Mouse (Mus musculus) intestine, embryonic 15.5 days (tissue): Measurements from ENCODE around the gene Zfp819. TPM values are rescaled to one million over a fixed set of nuclear protein-coding genes. Genes with fewer than 3 reads are reported as not detected.

Experiments
- ATAC-seq: fragments of 200-750 bp; cut with Nextera tagmentation; 2 replicates; pipeline ENCODE4 v1.8.0; 2017; ENCODE audit warnings: moderate TSS enrichment, moderate library complexity
- H3K27ac ChIP-seq: fragments of 300-500 bp; sonication (generic); 2 replicates; pipeline ENCODE4 v1.5.1; 2015; ENCODE audit warnings: mild to moderate bottlenecking, inconsistent platforms
- H3K27me3 ChIP-seq: fragments of 300-500 bp; sonication (generic); replicated peaks from 2 replicates; pipeline ENCODE4 v1.6.1; 2015; ENCODE audit warnings: inconsistent platforms
- H3K36me3 ChIP-seq: fragments of 300-500 bp; sonication (generic); 2 replicates; pipeline ENCODE4 v1.6.1; 2015; ENCODE audit warnings: inconsistent platforms
- H3K4me1 ChIP-seq: fragments of 300-500 bp; sonication (generic); replicated peaks from 2 replicates; pipeline ENCODE4 v1.6.1; 2015; ENCODE audit warnings: inconsistent platforms
- H3K4me2 ChIP-seq: fragments of 300-500 bp; sonication (generic); replicated peaks from 2 replicates; pipeline ENCODE4 v1.6.1; 2015; ENCODE audit warnings: mild to moderate bottlenecking, inconsistent platforms
- H3K4me3 ChIP-seq: fragments of 300-500 bp; sonication (generic); replicated peaks from 2 replicates; pipeline ENCODE4 v1.5.1; 2015; ENCODE audit warnings: inconsistent platforms
- H3K9ac ChIP-seq: fragments of 300-500 bp; sonication (generic); 2 replicates; pipeline ENCODE4 v1.6.1; 2015; ENCODE audit warnings: inconsistent platforms
- H3K9me3 ChIP-seq: fragments of 300-500 bp; sonication (generic); 2 replicates; pipeline ENCODE4 v1.6.1; 2016; ENCODE audit warnings: inconsistent platforms
- WGBS: fragments of 180-500 bp; shearing (Covaris S2); methylation state at CpG from one replicate; pipeline ENCODE4 v1.1.7; 2015; 5-methylcytosine and 5-hydroxymethylcytosine counted together
- polyA plus RNA-seq: library from polyadenylated mRNA; unstranded; fragments of >200 nt; fragmentation: Nextera tagmentation; extraction: Ambion mirVana; gene quantifications from 2 replicates; pipeline ENCODE4 v1.2.1, GENCODE M21; 2015

Zfp819 gene
- 0.09 TPM in 2 replicates for polyA plus RNA-seq

- H3K27me3 ChIP-seq = no peaks in the 10 kb centered on the region
- peaks cover 9% of the 10 kb centered on the region for H3K4me1 ChIP-seq
- H3K36me3 ChIP-seq = no peaks in the 10 kb centered on the region
- peak; percentile 93 for ATAC-seq
- peak within 1 kb of the TSS; percentile 31 for H3K4me3 ChIP-seq
- 16% methylated on average over 41 of the region's 41 CpGs for WGBS
- peak within 1 kb of the TSS; percentile 78 for H3K4me2 ChIP-seq
- no peaks in the 10 kb centered on the region for H3K9me3 ChIP-seq
- H3K9ac ChIP-seq = peak within 1 kb of the TSS; percentile 30; the same call in 1 of the 2 replicates
- no peak within 1 kb of the TSS for H3K27ac ChIP-seq
Measured at GRCm38 (mm10) chr7:43606896-43607742, at the start of gene Zfp819. TSS of gene Zfp819 (plus strand) at chr7:43607169.

DNA sequence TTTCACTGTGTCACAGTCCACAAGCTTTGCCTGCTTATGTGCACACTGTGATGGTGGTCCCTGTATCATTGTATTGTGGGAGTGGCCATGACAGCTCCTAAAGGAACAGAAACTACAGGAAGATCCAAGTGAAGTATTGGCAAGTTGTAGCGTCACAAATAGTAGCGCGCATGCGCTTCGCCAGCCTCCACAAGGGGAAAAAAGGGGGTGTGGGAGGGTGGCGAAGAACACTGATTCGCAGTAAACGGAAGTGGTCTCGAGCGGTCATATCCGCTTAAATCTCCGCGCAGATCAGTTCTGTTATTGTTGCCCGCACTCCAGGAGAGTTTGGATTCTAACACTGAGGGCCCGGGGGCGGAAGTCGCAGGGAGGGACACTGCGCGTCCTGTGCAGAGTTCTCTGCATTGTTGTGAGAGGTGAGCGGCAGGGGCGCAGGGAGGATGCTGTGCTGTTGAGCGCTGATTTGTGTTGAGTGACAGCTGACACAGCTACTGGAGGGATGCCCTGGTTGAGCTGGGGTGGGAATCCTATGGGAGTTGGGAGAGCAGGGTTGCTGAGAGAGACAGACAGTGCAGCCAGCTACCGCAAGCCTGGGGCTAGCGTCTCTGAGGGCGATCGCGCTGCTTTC lies 44.8 kb upstream of the Zfp819 start, which contains the start of gene Zfp658:
Zfp658 (plus strand) TSS at position 251 of the 628 bp plus-strand sequence.
- H3K4me2 ChIP-seq = peak within 1 kb of the TSS; percentile 84
- H3K27ac ChIP-seq = peak within 1 kb of the TSS; percentile 86
- H3K4me1 ChIP-seq = peaks cover 11% of the 10 kb centered on the region
- no peaks in the 10 kb centered on the region for H3K9me3 ChIP-seq
- under 1% methylated on average over 27 of the region's 27 CpGs for WGBS
- H3K4me3 ChIP-seq = peak within 1 kb of the TSS; percentile 70
- H3K9ac ChIP-seq = peak within 1 kb of the TSS; percentile 77
- no peaks in the 10 kb centered on the region for H3K36me3 ChIP-seq
- peak; percentile 89 for ATAC-seq
- H3K27me3 ChIP-seq = no peaks in the 10 kb centered on the region

DNA sequence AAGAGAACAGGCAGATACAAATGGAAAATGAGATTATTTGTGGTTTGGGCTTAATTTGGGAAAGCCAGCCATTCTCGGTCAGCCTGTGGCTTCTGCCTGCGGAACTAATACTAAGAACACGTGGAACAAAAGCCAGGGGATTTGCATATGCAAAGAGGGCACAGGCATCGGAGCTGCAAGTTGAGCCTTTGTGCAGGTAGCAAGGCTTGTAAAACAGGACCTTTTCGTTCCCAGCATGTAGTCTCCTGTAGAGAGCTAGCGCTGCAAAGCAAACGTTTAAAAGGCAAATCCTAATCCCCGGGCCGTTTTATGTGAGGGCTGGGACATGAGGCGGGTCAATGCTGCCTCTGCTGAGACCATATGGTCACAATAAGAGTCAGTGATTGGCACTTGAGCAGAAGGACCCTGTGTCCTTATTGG lies 44.3 kb upstream of the Zfp819 start:
- H3K4me1 ChIP-seq = peaks cover 11% of the 10 kb centered on the region
- H3K27ac ChIP-seq = peak overlapping the region; percentile 86
- H3K9ac ChIP-seq = peak overlapping the region; percentile 77
- WGBS = under 1% methylated on average over 10 of the region's 10 CpGs
- peak; percentile 54 for ATAC-seq
- H3K36me3 ChIP-seq = no peaks in the 10 kb centered on the region
- H3K9me3 ChIP-seq = no peaks in the 10 kb centered on the region
- H3K4me2 ChIP-seq = peak overlapping the region; percentile 84
- peak overlapping the region; percentile 70 for H3K4me3 ChIP-seq
- no peaks in the 10 kb centered on the region for H3K27me3 ChIP-seq

DNA sequence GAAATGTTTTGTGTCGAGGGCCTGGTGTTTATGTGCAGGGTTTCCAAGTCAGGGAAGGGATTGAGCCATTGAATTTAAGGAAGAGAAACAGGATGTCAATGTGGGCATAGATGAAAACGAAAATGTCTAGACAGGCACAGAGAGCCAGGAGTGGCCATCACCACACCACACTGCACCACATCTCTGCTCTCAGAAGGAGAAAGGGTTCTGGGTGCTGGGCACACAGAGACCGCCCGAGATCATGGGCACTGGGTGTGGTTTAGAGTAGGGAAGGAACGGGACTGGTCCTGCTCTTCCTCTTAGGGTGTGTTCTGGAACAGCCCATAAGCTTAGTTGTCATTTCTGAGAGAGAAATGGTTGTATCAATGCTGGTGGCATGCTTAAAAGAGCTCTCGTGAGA lies 43.7 kb upstream of the Zfp819 start:
- Histone ChIP-seq H3K4me2 (peak overlapping the region; percentile 84), H3K27ac (no peak overlapping the region)
- 57% methylated on average over 6 of the region's 6 CpGs for WGBS

DNA sequence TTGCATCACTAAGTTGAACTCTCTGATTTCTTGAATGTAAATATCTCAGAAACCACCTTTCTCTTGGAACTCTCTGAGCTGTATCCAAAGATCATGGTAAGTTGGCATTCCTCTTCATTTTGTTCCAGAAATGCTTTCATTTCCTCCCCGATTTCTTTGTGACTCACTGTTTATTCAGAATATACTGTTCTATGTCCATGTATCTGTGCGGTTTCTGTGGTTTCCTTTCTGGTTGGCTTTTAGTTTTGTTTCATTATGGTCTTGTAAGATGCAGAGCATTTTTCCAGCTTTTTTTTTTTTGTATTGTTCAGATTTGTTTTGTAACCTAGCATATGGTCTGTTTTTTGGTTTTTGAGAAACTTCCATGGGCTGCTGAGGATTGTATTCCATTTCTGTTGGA lies 35.8 kb upstream of the Zfp819 start:
- Histone ChIP-seq H3K9ac (no peak overlapping the region), H3K27ac (no peak overlapping the region), H3K4me1 (no peaks in the 10 kb centered on the region), H3K4me2 (no peak overlapping the region), H3K36me3 (peaks cover 25% of the 10 kb centered on the region), H3K4me3 (no peak overlapping the region), H3K27me3 (no peaks in the 10 kb centered on the region), H3K9me3 (no peaks in the 10 kb centered on the region)
- ATAC-seq = no peak
- 88% methylated on average over 2 of the region's 2 CpGs for WGBS

More for the DNA sequence above, 43.7 kb upstream of the Zfp819 start:
- Histone ChIP-seq H3K9ac (peak overlapping the region; percentile 77; the same call in 1 of the 2 replicates), H3K4me1 (peaks cover 11% of the 10 kb centered on the region), H3K4me3 (peak overlapping the region; percentile 70; the same call in 1 of the 2 replicates), H3K9me3 (no peaks in the 10 kb centered on the region), H3K36me3 (no peaks in the 10 kb centered on the region), H3K27me3 (no peaks in the 10 kb centered on the region)
- no peak for ATAC-seq

DNA sequence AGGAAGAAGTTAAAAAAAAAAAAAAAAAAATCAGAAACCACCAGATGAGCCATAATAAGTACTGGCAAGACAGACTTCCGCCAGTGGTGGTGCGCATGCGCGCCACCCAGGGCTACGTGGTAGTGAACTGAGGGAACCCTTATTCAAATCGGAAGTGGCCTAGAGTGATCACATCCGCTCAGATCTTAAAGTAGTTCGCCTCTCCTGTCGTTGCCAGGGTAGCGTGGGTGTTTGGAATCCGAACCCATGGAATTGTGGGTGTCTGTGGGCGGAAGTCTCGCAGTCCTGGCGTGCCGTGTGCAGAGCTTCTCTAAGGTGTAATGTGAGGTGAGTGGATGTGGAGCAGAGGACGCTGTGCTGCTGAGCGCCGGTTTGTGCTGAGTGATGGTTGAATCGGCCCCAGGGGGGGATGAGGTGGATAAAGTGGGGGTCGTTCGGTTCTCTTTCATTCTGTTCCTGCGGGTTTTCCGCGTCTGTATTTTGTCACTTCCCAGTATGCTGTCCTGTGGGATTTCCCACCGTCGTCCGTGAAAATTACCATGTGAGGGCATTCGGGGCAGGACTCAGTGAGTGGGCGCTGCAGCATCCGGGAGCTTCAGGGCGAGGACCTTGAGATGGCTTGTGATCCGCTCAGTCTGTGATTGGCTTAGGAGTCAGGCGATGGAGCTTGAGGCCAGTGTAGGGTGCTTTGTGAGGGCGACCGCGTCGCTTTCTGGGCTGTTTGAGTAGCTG lies 27.4 kb upstream of the Zfp819 start, which contains the start of gene Zfp719:
Zfp719 (plus strand) TSS at position 171 of the 732 bp plus-strand sequence.
- H3K27ac ChIP-seq = peak within 1 kb of the TSS; percentile 86
- WGBS = under 1% methylated on average over 37 of the region's 37 CpGs
- peak; percentile 98 for ATAC-seq
- H3K9me3 ChIP-seq = no peaks in the 10 kb centered on the region
- H3K27me3 ChIP-seq = no peaks in the 10 kb centered on the region
- H3K36me3 ChIP-seq = peaks cover 13% of the 10 kb centered on the region
- peak within 1 kb of the TSS; percentile 63 for H3K9ac ChIP-seq
- peak within 1 kb of the TSS; percentile 65 for H3K4me3 ChIP-seq
- peak within 1 kb of the TSS; percentile 72 for H3K4me2 ChIP-seq
- peaks cover 6% of the 10 kb centered on the region for H3K4me1 ChIP-seq

DNA sequence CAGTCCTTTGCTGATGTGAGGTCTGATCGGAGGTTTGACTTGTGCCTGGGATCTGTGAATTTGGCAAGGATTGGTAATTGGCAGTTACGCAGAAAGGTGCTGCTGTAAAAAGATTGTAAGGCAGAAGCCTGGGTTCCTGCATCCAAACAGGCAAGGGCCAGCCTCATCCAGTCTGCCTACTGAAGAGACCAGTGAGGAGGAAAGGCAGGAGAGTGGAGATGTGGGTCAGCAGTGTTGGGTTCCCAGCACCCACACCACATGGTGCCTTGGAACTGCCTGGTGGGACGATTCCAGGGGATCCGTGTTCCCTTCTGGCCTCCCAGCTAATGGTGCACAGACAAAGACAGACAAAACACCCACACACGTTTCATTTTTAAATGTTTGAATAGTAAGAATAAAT lies 26.4 kb upstream of the Zfp819 start:
- Histone ChIP-seq H3K27me3 (no peaks in the 10 kb centered on the region), H3K27ac (no peak overlapping the region), H3K9me3 (no peaks in the 10 kb centered on the region), H3K4me1 (peaks cover 6% of the 10 kb centered on the region), H3K4me2 (peak overlapping the region; percentile 72), H3K36me3 (peaks cover 16% of the 10 kb centered on the region), H3K9ac (peak overlapping the region; percentile 63), H3K4me3 (peak overlapping the region; percentile 65)
- 59% methylated on average over 5 of the region's 5 CpGs for WGBS
- ATAC-seq = no peak

- H3K36me3 ChIP-seq = peaks cover 46% of the 10 kb centered on the region
- WGBS = 91% methylated on average over 5 of the region's 5 CpGs
Measured at GRCm38 (mm10) chr7:43584790-43585189, 22.2 kb upstream of the Zfp819 start.

DNA sequence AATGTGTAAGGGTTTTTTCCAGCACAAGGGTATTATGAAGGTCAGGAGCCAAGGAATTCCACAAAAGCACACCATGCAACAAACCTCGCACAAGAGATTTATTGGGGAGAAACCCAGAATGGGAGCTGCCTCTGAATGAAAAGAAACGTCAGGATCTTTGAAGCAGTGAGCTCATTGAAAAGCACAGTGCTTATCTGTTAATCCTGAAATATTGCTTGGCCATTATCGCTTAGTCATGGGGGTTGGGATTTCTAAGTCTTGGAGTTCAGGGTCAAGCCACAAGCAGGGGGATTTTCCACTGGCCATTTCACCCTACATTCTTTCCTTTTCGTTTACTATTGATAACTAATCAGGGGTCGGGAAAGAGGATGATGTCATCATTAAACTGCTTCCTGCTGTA lies 5.1 kb upstream of the Zfp819 start:
- H3K36me3 ChIP-seq = no peaks in the 10 kb centered on the region
- H3K4me3 ChIP-seq = no peak overlapping the region
- no peak overlapping the region for H3K4me2 ChIP-seq
- no peak overlapping the region for H3K9ac ChIP-seq
- ATAC-seq = no peak; the same call in 1 of the 2 replicates
- 29% methylated on average over 5 of the region's 5 CpGs for WGBS
- H3K27ac ChIP-seq = no peak overlapping the region
- no peaks in the 10 kb centered on the region for H3K27me3 ChIP-seq
- H3K4me1 ChIP-seq = peaks cover 5% of the 10 kb centered on the region; the same call in 1 of the 2 replicates
- no peaks in the 10 kb centered on the region for H3K9me3 ChIP-seq

More at GRCm38 (mm10) chr7:43584790-43585189, 22.2 kb upstream of the Zfp819 start:
- peaks cover 6% of the 10 kb centered on the region for H3K4me1 ChIP-seq
- H3K9ac ChIP-seq = no peak overlapping the region
- no peak overlapping the region for H3K4me2 ChIP-seq
- ATAC-seq = no peak
- no peak overlapping the region for H3K4me3 ChIP-seq
- no peak overlapping the region for H3K27ac ChIP-seq
- H3K27me3 ChIP-seq = no peaks in the 10 kb centered on the region
- H3K9me3 ChIP-seq = no peaks in the 10 kb centered on the region

GRCm38 (mm10) chr7:43607743-43608287 lies 846 bp downstream of the Zfp819 start:
- Histone ChIP-seq H3K27ac (no peak overlapping the region), H3K9me3 (no peaks in the 10 kb centered on the region), H3K4me2 (no peak overlapping the region; the same call in 1 of the 2 replicates), H3K36me3 (no peaks in the 10 kb centered on the region), H3K9ac (no peak overlapping the region), H3K4me3 (no peak overlapping the region), H3K27me3 (no peaks in the 10 kb centered on the region), H3K4me1 (peaks cover 8% of the 10 kb centered on the region)
- 25% methylated on average over 5 of the region's 5 CpGs for WGBS
- ATAC-seq = no peak

DNA sequence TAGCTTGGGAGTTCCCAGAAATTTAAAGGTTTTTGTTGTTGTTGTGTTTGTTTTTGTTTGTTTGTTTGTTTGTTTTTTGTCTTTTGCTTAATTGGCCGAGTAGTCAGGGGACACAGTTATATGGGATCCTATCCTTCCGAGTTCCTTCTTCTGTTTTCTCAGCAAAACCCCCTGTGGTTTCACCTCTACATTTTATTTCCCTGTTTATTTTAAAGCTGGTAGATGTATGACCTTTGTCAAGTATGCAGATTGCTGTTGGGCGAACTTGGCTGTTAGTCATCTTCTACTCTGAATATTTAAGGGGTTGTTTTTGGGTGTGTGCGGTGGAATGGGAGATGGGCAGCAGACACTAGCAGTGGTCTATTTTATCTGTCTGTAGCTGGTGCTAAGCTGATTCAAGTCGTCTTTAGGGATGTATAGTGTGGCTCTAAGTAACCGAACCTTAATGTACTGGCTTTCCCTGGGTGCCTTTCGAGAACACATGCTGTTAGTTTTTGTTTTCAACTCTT lies 1.4 kb downstream of the Zfp819 start:
- no peaks in the 10 kb centered on the region for H3K36me3 ChIP-seq
- no peaks in the 10 kb centered on the region for H3K27me3 ChIP-seq
- peaks cover 8% of the 10 kb centered on the region for H3K4me1 ChIP-seq
- no peaks in the 10 kb centered on the region for H3K9me3 ChIP-seq
- ATAC-seq = no peak
- no peak overlapping the region for H3K4me2 ChIP-seq
- no peak overlapping the region for H3K4me3 ChIP-seq
- WGBS = 73% methylated on average over 7 of the region's 7 CpGs
- no peak overlapping the region for H3K9ac ChIP-seq
- no peak overlapping the region for H3K27ac ChIP-seq
